Mouse (Mus musculus): Measurements from ENCODE around the gene Grcc10.

The Grcc10 gene

GRCm38 (mm10) chr6:124699962-124700610 lies 41.1 kb downstream of the Grcc10 start:
- no peak for DNase-seq (ENCODE audit: low spot score)

GRCm38 (mm10) chr6:124699366-124699765 lies 41.8 kb downstream of the Grcc10 start:
- no peak for DNase-seq (ENCODE audit: low spot score)

- no peak for DNase-seq (ENCODE audit: low spot score)
These were observed 42.4 kb downstream of the Grcc10 start for GRCm38 (mm10) chr6:124698751-124699150.

GRCm38 (mm10) chr6:124696441-124697150 lies 44.6 kb downstream of the Grcc10 start:
- no peak for DNase-seq (ENCODE audit: low spot score)

GRCm38 (mm10) chr6:124694166-124694955 lies 46.8 kb downstream of the Grcc10 start:
- DNase-seq (ENCODE audit: low spot score), result no peak

- DNase-seq (ENCODE audit: low spot score), result no peak
These were observed 47.8 kb downstream of the Grcc10 start for GRCm38 (mm10) chr6:124693243-124693981.

GRCm38 (mm10) chr6:124690517-124690916 lies 50.7 kb downstream of the Grcc10 start:
- DNase-seq (ENCODE audit: low spot score), result no peak

All from spleen, adult 12 weeks (tissue).